8 mouse cellular contexts compared by ENCODE assay signal in the genomic region with DNA sequence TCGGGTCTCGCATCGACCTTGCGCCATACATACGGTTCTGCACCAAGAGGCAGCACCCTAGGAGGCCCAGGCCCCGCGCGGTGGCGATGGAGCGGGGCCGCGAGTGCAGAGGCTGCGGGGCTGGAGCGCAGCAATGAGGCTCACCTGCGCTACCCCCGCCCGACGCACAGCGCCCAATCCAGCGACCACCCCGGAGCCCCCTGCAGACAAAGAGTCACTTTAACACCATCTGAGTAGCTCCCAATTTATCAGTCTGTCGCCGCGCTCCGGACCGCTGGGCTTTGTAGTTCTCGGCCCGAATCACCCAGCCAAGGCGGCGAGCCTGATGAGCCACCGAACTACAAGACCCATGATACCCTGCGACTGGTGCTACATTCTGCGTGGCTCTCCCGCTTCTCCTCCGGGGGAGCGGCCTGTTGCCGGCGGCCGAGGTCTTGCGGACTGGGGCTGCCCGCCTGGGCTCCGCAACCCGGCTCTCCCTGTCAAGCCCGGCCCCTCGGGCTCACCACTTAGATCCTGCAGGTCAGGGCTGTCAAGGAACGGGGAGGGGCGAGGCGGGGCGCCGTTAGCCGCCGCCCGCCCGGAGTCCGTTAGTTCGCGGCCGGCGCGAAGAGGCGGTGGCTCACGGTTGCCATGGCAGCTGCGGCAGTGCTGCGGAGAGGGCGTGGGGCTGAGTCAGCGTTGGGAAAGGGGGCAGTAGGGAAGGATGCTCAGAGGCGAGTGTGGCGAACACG. TPM values are rescaled to one million over a fixed set of nuclear protein-coding genes. Genes with fewer than 3 reads are reported as not detected.
DNase-seq lines count a peak whose midpoint lies in the region; ATAC-seq and TF ChIP-seq lines count a peak whose summit lies in the region.

No protein-coding gene starts in this region.

- H3K4me2 ChIP-seq in heart, embryonic 11.5 days = peak overlapping the region; percentile 86
- H3K4me2 ChIP-seq in kidney, embryonic 15.5 days = peak overlapping the region; percentile 90
- peak overlapping the region; percentile 80 for H3K4me2 ChIP-seq in limb, embryonic 15.5 days
- peak overlapping the region; percentile 52 for H3K4me2 ChIP-seq in midbrain, postnatal 0 days (ENCODE audit: low read depth, low read length, poor library complexity, severe bottlenecking)

- TF ChIP-seq POLR2A in brain, embryonic 14.5 days (IDR thresholded peaks at IDR 0.05; ENCODE audit: borderline replicate concordance, extremely low read depth, insufficient read depth, insufficient read length, poor library complexity, severe bottlenecking) = peak; percentile 57

- H3K27me3 ChIP-seq in C2C12 (ENCODE audit: control insufficient read depth, insufficient read depth, insufficient read length) = no peaks in the 10 kb centered on the region
- no peaks in the 10 kb centered on the region for H3K27me3 ChIP-seq in heart, embryonic 11.5 days (ENCODE audit: control insufficient read depth, insufficient read depth, low read length)
- no peaks in the 10 kb centered on the region for H3K27me3 ChIP-seq in kidney, embryonic 15.5 days
- H3K27me3 ChIP-seq in limb, embryonic 15.5 days = no peaks in the 10 kb centered on the region
- no peaks in the 10 kb centered on the region for H3K27me3 ChIP-seq in midbrain, postnatal 0 days (ENCODE audit: insufficient read depth, low read length)

- H3K36me3 ChIP-seq in C2C12 (ENCODE audit: control insufficient read depth, insufficient read depth) = no peaks in the 10 kb centered on the region
- H3K36me3 ChIP-seq in heart, embryonic 11.5 days (ENCODE audit: control insufficient read depth, insufficient read depth, low read length) = 0 out of 2 replicates have a peak, but pooled peaks cover 3% of the 10 kb centered on the region
- peaks cover 7% of the 10 kb centered on the region; the same call in 1 of the 2 replicates for H3K36me3 ChIP-seq in kidney, embryonic 15.5 days
- peaks cover 15% of the 10 kb centered on the region; the same call in 1 of the 2 replicates for H3K36me3 ChIP-seq in limb, embryonic 15.5 days
- 0 out of 2 replicates have a peak, but pooled peaks cover 3% of the 10 kb centered on the region for H3K36me3 ChIP-seq in midbrain, postnatal 0 days (ENCODE audit: insufficient read depth, low read length)

- H3K4me3 ChIP-seq in C2C12 (ENCODE audit: insufficient read depth, poor library complexity, severe bottlenecking) = peak overlapping the region; percentile 52
- peak overlapping the region; percentile 76 for H3K4me3 ChIP-seq in heart, embryonic 11.5 days (ENCODE audit: low read depth, low read length)
- peak overlapping the region; percentile 65 for H3K4me3 ChIP-seq in kidney, embryonic 15.5 days (replicated peaks)
- peak overlapping the region; percentile 88 for H3K4me3 ChIP-seq in limb, embryonic 15.5 days
- peak overlapping the region; percentile 74 for H3K4me3 ChIP-seq in midbrain, postnatal 0 days (ENCODE audit: low read depth, low read length)

- peak overlapping the region; percentile 95 for H3K27ac ChIP-seq in heart, embryonic 11.5 days (ENCODE audit: low read depth, low read length)
- H3K27ac ChIP-seq in kidney, embryonic 15.5 days = peak overlapping the region; percentile 86
- H3K27ac ChIP-seq in limb, embryonic 15.5 days = peak overlapping the region; percentile 95
- peak overlapping the region; percentile 99 for H3K27ac ChIP-seq in midbrain, postnatal 0 days (ENCODE audit: low read depth, low read length)

- H3ac ChIP-seq in C2C12 (ENCODE audit: control insufficient read depth, insufficient read length, low read depth) = peak overlapping the region; percentile 72

- peaks cover 24% of the 10 kb centered on the region for H3K79me2 ChIP-seq in C2C12 (ENCODE audit: control insufficient read depth, insufficient read depth)

- H3K9me3 ChIP-seq in heart, embryonic 11.5 days (replicated peaks; ENCODE audit: control insufficient read depth, low read length) = no peaks in the 10 kb centered on the region
- no peaks in the 10 kb centered on the region for H3K9me3 ChIP-seq in kidney, embryonic 15.5 days (replicated peaks)
- H3K9me3 ChIP-seq in limb, embryonic 15.5 days = no peaks in the 10 kb centered on the region
- no peaks in the 10 kb centered on the region for H3K9me3 ChIP-seq in midbrain, postnatal 0 days (ENCODE audit: low read length)

- H3K9ac ChIP-seq in heart, embryonic 11.5 days (ENCODE audit: low read depth, low read length) = peak overlapping the region; percentile 87
- H3K9ac ChIP-seq in kidney, embryonic 15.5 days = peak overlapping the region; percentile 72
- peak overlapping the region; percentile 86 for H3K9ac ChIP-seq in limb, embryonic 15.5 days
- peak overlapping the region; percentile 87 for H3K9ac ChIP-seq in midbrain, postnatal 0 days (replicated peaks; ENCODE audit: low read length, poor library complexity, severe bottlenecking)

- no peaks in the 10 kb centered on the region for H3K79me3 ChIP-seq in C2C12 (ENCODE audit: low read depth)

- peak; percentile 99 for DNase-seq in brain, embryonic 14.5 days (ENCODE audit: low read depth)
- peak; percentile 99 for DNase-seq in midbrain, postnatal 0 days (ENCODE audit: low spot score)
- peak; percentile 94 for DNase-seq in spleen, postnatal 10 days (ENCODE audit: low spot score in 2 of 2)

- peaks cover 4% of the 10 kb centered on the region for H3K4me1 ChIP-seq in heart, embryonic 11.5 days (ENCODE audit: control insufficient read depth, insufficient read depth, low read length)
- peaks cover 36% of the 10 kb centered on the region for H3K4me1 ChIP-seq in kidney, embryonic 15.5 days
- peaks cover 7% of the 10 kb centered on the region for H3K4me1 ChIP-seq in limb, embryonic 15.5 days
- no peaks in the 10 kb centered on the region for H3K4me1 ChIP-seq in midbrain, postnatal 0 days (ENCODE audit: insufficient read depth, low read length)

- TF ChIP-seq CTCF in C2C12 (IDR thresholded peaks at IDR 0.05; ENCODE audit: control insufficient read depth, insufficient read depth, insufficient read length) = no peak
- no peak for TF ChIP-seq CTCF in brain, embryonic 14.5 days (IDR thresholded peaks at IDR 0.05; ENCODE audit: borderline replicate concordance, extremely low read depth, insufficient read depth, insufficient read length)
- TF ChIP-seq CTCF in midbrain, postnatal 0 days (IDR thresholded peaks at IDR 0.05) = peak; percentile 39

- peak; percentile 93 for ATAC-seq in erythroblast, adult 5-6 weeks (replicated peaks; ENCODE audit: low FRiP score, poor library complexity, severe bottlenecking)
- peak; percentile 96 for ATAC-seq in heart, embryonic 11.5 days (replicated peaks; ENCODE audit: insufficient number of reproducible peaks, low FRiP score, low TSS enrichment)
- ATAC-seq in kidney, embryonic 15.5 days (replicated peaks; ENCODE audit: low FRiP score) = peak; percentile 99
- ATAC-seq in limb, embryonic 15.5 days (ENCODE audit: insufficient number of reproducible peaks, low FRiP score, low TSS enrichment, low read depth) = peak; percentile 95
- ATAC-seq in midbrain, postnatal 0 days (ENCODE audit: low FRiP score) = peak; percentile 97

- under 1% methylated on average over 69 of the region's 69 CpGs for WGBS in heart, embryonic 11.5 days (ENCODE audit: insufficient replicate concordance)
- WGBS in kidney, embryonic 15.5 days = under 1% methylated on average over 69 of the region's 69 CpGs
- WGBS in limb, embryonic 15.5 days = under 1% methylated on average over 69 of the region's 69 CpGs
- under 1% methylated on average over 68 of the region's 69 CpGs for WGBS in midbrain, postnatal 0 days

TF ChIP-seq in C2C12, 6 proteins besides CTCF, POLR2A, EP300 and RAD21:
- TF ChIP-seq CEBPB (IDR thresholded peaks at IDR 0.05; ENCODE audit: low read depth) = peak; percentile 25
- TF ChIP-seq MAX (IDR thresholded peaks at IDR 0.05) = no peak

RNA-seq across cellular contexts. Expression of a gene that starts 0.6 kb away (rescaled TPM):
- 8.2 TPM for polyA plus RNA-seq in C2C12 (2012; fragmentation: generic; extraction: Trizol)
- 21.4 and 27.0 TPM in 2 replicates for polyA plus RNA-seq in brain, embryonic 14.5 days (2012; rRNA removed)
- 4.0 and 4.6 TPM in 2 replicates for total RNA-seq in erythroblast, adult 5-6 weeks (2015; ENCODE audit: low replicate concordance)
- 9.1 and 10.4 TPM in 2 replicates for total RNA-seq in erythroblast, adult 5-6 weeks (2017; ENCODE audit: low replicate concordance)
- 17.4 and 18.5 TPM in 2 replicates for polyA plus RNA-seq in heart, embryonic 11.5 days (2014; fragmentation: Nextera tagmentation; extraction: Ambion mirVana)
- 10.1 and 13.7 TPM in 2 replicates for polyA plus RNA-seq in kidney, embryonic 15.5 days (2015; fragmentation: Nextera tagmentation; extraction: Ambion mirVana)
- polyA plus RNA-seq in limb, embryonic 15.5 days (2015; fragmentation: Nextera tagmentation; extraction: Ambion mirVana) = 12.9 and 13.4 TPM in 2 replicates
- 38.0 and 51.1 TPM in 2 replicates for total RNA-seq in midbrain, postnatal 0 days (2014; rRNA removed)
- polyA plus RNA-seq in midbrain, postnatal 0 days (2015; fragmentation: Nextera tagmentation; extraction: Ambion mirVana) = 23.6 and 31.4 TPM in 2 replicates

Comparison
In these comparisons a context has a peak if more than half of its experiments do, and no peak if none do; other contexts are left out.
1. Peak in every context shown above with its lines: DNase-seq, ATAC-seq, H3K4me3 ChIP-seq and H3K27ac ChIP-seq.